Mouse (Mus musculus) thymus, postnatal 4 days (tissue): ENCODE measurements around the gene Cd3e.
A peak's percentile ranks its signal among the peaks of the same experiment; 100 is the strongest.
"Not testable (repeated sequence)": the region's sequence is repeated elsewhere in the genome, so short reads cannot be mapped to it uniquely, and the experiment has no call there.

ENCODE experiments used
- DNase-seq: peaks from one replicate; pipeline ENCODE4 v3.0.0; 2021

Cd3e gene

GRCm38 (mm10) chr9:44977813-44978212, 31.6 kb downstream of the Cd3e start:
- DNase-seq: no peak

DNA sequence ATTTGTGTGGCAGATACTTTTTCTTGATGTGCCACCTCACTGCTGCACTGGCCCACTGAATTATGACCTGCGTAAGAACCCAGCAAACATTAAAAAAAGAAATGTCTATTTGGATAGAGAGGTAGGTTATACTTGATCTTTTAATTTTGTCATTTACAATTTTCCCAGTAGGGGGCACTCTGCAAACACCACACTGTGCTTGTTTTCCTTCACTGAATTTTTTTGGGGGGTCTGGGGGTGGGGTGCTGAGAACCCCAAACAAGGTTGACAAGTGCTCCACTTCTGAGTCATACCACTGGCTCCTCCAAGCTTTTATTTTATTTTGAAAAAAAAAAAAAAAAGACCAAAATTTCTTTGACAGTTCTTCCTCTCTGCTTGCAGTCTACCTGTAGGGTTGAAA, 40.0 kb downstream of the Cd3e start:
- no peak for DNase-seq

DNA sequence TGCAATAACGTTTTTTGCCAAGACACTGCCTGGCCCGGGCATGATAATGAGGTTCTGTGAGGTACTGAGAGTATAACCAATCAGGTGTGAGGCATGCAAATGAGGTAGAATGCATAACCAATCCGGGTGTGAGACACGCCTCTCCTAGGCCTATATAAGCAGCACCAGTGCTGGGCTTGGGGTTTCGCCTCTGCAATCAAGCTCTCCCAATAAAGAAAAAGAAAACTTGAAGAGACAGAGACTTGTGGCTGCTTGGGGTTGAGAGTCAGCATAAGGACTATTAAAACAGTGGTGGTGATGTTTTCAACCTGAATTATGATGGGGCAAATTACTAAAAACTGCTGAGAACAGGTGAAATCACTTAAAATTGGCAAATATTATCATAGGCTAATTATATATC, 41.7 kb downstream of the Cd3e start:
- not testable (repeated sequence) for DNase-seq

GRCm38 (mm10) chr9:44966815-44967242, 42.6 kb downstream of the Cd3e start:
- DNase-seq: peak; percentile 90

- no peak for DNase-seq
Measured at GRCm38 (mm10) chr9:44965833-44966466, 43.5 kb downstream of the Cd3e start.

GRCm38 (mm10) chr9:44965126-44965832, 44.1 kb downstream of the Cd3e start, which contains the start of gene Ube4a:
Gene Ube4a (minus strand): TSS chr9:44965600.
- peak; percentile 99 for DNase-seq

GRCm38 (mm10) chr9:44954432-44954831, 55.0 kb downstream of the Cd3e start:
- DNase-seq: no peak
